Mouse (Mus musculus) intestine, embryonic 16.5 days (tissue): ENCODE measurements around the gene Zdhhc19. TPM values are rescaled to one million over a fixed set of nuclear protein-coding genes. Genes with fewer than 3 reads are reported as not detected.

Experiments
- ATAC-seq: fragments of 200-750 bp; cut with Nextera tagmentation; 2 replicates; pipeline ENCODE4 v1.8.0; 2017; ENCODE audit warnings: moderate TSS enrichment, moderate library complexity
- H3K27ac ChIP-seq: fragments of 300-500 bp; sonication (generic); 2 replicates; pipeline ENCODE4 v1.5.1; 2014; ENCODE audit warnings: mild to moderate bottlenecking, low read length
- H3K27me3 ChIP-seq: fragments of 300-500 bp; sonication (generic); replicated peaks from 2 replicates; pipeline ENCODE4 v1.6.1; 2014; ENCODE audit warnings: low read length, control low read depth, mixed read lengths; ENCODE audit not compliant: control insufficient read depth, insufficient read depth
- H3K36me3 ChIP-seq: fragments of 300-500 bp; sonication (generic); 2 replicates; pipeline ENCODE4 v1.6.1; 2014; ENCODE audit warnings: low read length, control low read depth; ENCODE audit not compliant: control insufficient read depth, insufficient read depth
- H3K4me1 ChIP-seq: fragments of 300-500 bp; sonication (generic); 2 replicates; pipeline ENCODE4 v1.6.1; 2014; ENCODE audit warnings: low read length, control low read depth, mixed read lengths; ENCODE audit not compliant: control insufficient read depth, insufficient read depth
- H3K4me2 ChIP-seq: fragments of 300-500 bp; sonication (generic); 2 replicates; pipeline ENCODE4 v1.6.1; 2014; ENCODE audit warnings: low read depth, low read length, control low read depth
- H3K4me3 ChIP-seq: fragments of 300-500 bp; sonication (generic); 2 replicates; pipeline ENCODE4 v1.5.1; 2014; ENCODE audit warnings: mild to moderate bottlenecking, low read length
- H3K9ac ChIP-seq: fragments of 300-500 bp; sonication (generic); 2 replicates; pipeline ENCODE4 v1.6.1; 2014; ENCODE audit warnings: low read depth, low read length
- H3K9me3 ChIP-seq: fragments of 300-500 bp; sonication (generic); 2 replicates; pipeline ENCODE4 v1.6.1; 2016; ENCODE audit warnings: low read length, control low read depth; ENCODE audit not compliant: control insufficient read depth
- WGBS: fragments of 180-500 bp; shearing (Covaris S2); extraction: QIAGEN DNeasy Blood & Tissue Kit; methylation state at CpG from one replicate; pipeline ENCODE4 v1.1.7; 2014; 5-methylcytosine and 5-hydroxymethylcytosine counted together
- polyA plus RNA-seq: library from polyadenylated mRNA; unstranded; fragments of >200 nt; fragmentation: Nextera tagmentation; extraction: Ambion mirVana; gene quantifications from 2 replicates; pipeline ENCODE4 v1.2.1, GENCODE M21; 2015

The Zdhhc19 gene
- polyA plus RNA-seq, 1 experiment from 2014 or later = 2.1 TPM

GRCm38 (mm10) chr16:32510399-32511337 is 14.6 kb downstream of the Zdhhc19 start:
- Histone ChIP-seq H3K4me2 (no peak overlapping the region), H3K4me1 (peaks cover 34% of the 10 kb centered on the region), H3K9me3 (no peaks in the 10 kb centered on the region), H3K27me3 (no peaks in the 10 kb centered on the region), H3K36me3 (no peaks in the 10 kb centered on the region), H3K9ac (peak overlapping the region; percentile 35; the same call in 1 of the 2 replicates), H3K27ac (peak overlapping the region; percentile 40), H3K4me3 (no peak overlapping the region)
- WGBS = 62% methylated on average over 18 of the region's 18 CpGs
- ATAC-seq = no peak

GRCm38 (mm10) chr16:32511338-32511734 is 15.3 kb downstream of the Zdhhc19 start:
- WGBS = 74% methylated on average over 3 of the region's 3 CpGs
- H3K4me3 ChIP-seq = no peak overlapping the region
- no peaks in the 10 kb centered on the region for H3K9me3 ChIP-seq
- peaks cover 40% of the 10 kb centered on the region for H3K4me1 ChIP-seq
- no peak overlapping the region for H3K4me2 ChIP-seq
- no peaks in the 10 kb centered on the region for H3K36me3 ChIP-seq
- 0 out of 2 replicates have a peak overlapping the region, but pooled peaks have one; percentile 15 for H3K27ac ChIP-seq
- H3K27me3 ChIP-seq = no peaks in the 10 kb centered on the region
- H3K9ac ChIP-seq = peak overlapping the region; percentile 35; the same call in 1 of the 2 replicates
- ATAC-seq = no peak

GRCm38 (mm10) chr16:32511827-32512490 is 15.9 kb downstream of the Zdhhc19 start:
- no peak overlapping the region for H3K27ac ChIP-seq
- H3K36me3 ChIP-seq = no peaks in the 10 kb centered on the region
- 94% methylated on average over 8 of the region's 8 CpGs for WGBS
- H3K4me1 ChIP-seq = peaks cover 44% of the 10 kb centered on the region
- H3K27me3 ChIP-seq = no peaks in the 10 kb centered on the region
- H3K9ac ChIP-seq = no peak overlapping the region
- ATAC-seq = no peak
- no peak overlapping the region for H3K4me2 ChIP-seq
- H3K4me3 ChIP-seq = no peak overlapping the region
- H3K9me3 ChIP-seq = no peaks in the 10 kb centered on the region

- Histone ChIP-seq H3K9ac (no peak overlapping the region), H3K4me1 (peaks cover 45% of the 10 kb centered on the region), H3K36me3 (no peaks in the 10 kb centered on the region), H3K4me2 (no peak overlapping the region), H3K9me3 (no peaks in the 10 kb centered on the region), H3K4me3 (no peak overlapping the region), H3K27me3 (no peaks in the 10 kb centered on the region), H3K27ac (no peak overlapping the region)
- WGBS = 67% methylated on average over 3 of the region's 3 CpGs
- no peak for ATAC-seq
Measured at GRCm38 (mm10) chr16:32512921-32513320, 16.9 kb downstream of the Zdhhc19 start.

GRCm38 (mm10) chr16:32513401-32513800 is 17.3 kb downstream of the Zdhhc19 start:
- Histone ChIP-seq H3K27me3 (no peaks in the 10 kb centered on the region), H3K9me3 (no peaks in the 10 kb centered on the region), H3K27ac (no peak overlapping the region), H3K9ac (no peak overlapping the region), H3K4me2 (no peak overlapping the region), H3K4me1 (peaks cover 41% of the 10 kb centered on the region), H3K4me3 (no peak overlapping the region), H3K36me3 (no peaks in the 10 kb centered on the region)
- ATAC-seq = no peak
- 87% methylated on average over 6 of the region's 6 CpGs for WGBS

- Histone ChIP-seq H3K9ac (no peak overlapping the region), H3K27ac (no peak overlapping the region), H3K4me1 (peaks cover 36% of the 10 kb centered on the region), H3K4me2 (no peak overlapping the region), H3K9me3 (no peaks in the 10 kb centered on the region), H3K4me3 (no peak overlapping the region), H3K27me3 (no peaks in the 10 kb centered on the region), H3K36me3 (no peaks in the 10 kb centered on the region)
- WGBS = 96% methylated on average over 6 of the region's 6 CpGs
- no peak for ATAC-seq
Measured at GRCm38 (mm10) chr16:32513948-32514347, 17.9 kb downstream of the Zdhhc19 start.

- Histone ChIP-seq H3K4me1 (peaks cover 23% of the 10 kb centered on the region), H3K4me3 (0 out of 2 replicates have a peak overlapping the region, but pooled peaks have one; percentile 13), H3K36me3 (no peaks in the 10 kb centered on the region), H3K27me3 (no peaks in the 10 kb centered on the region), H3K9me3 (no peaks in the 10 kb centered on the region), H3K27ac (peak overlapping the region; percentile 77), H3K9ac (peak overlapping the region; percentile 63), H3K4me2 (peak overlapping the region; percentile 47)
- peak; percentile 77 for ATAC-seq
- WGBS = 22% methylated on average over 21 of the region's 21 CpGs
Measured at GRCm38 (mm10) chr16:32516006-32516962, 20.2 kb downstream of the Zdhhc19 start.

- Histone ChIP-seq H3K4me1 (peaks cover 21% of the 10 kb centered on the region), H3K4me2 (no peak overlapping the region), H3K9ac (no peak overlapping the region), H3K4me3 (no peak overlapping the region), H3K36me3 (no peaks in the 10 kb centered on the region), H3K27ac (peak overlapping the region; percentile 69), H3K27me3 (no peaks in the 10 kb centered on the region), H3K9me3 (no peaks in the 10 kb centered on the region)
- WGBS = 68% methylated on average over 12 of the region's 12 CpGs
- peak; percentile 78 for ATAC-seq
Measured at GRCm38 (mm10) chr16:32517785-32518481, 21.9 kb downstream of the Zdhhc19 start.
